Mouse (Mus musculus) layer of hippocampus, adult 9-10 months (tissue): Measurements from ENCODE around the gene Srm.

Source experiments
- DNase-seq: peaks from one replicate; pipeline ENCODE4 v3.0.0; 2022; ENCODE audit warnings: low spot score

The Srm gene

DNA sequence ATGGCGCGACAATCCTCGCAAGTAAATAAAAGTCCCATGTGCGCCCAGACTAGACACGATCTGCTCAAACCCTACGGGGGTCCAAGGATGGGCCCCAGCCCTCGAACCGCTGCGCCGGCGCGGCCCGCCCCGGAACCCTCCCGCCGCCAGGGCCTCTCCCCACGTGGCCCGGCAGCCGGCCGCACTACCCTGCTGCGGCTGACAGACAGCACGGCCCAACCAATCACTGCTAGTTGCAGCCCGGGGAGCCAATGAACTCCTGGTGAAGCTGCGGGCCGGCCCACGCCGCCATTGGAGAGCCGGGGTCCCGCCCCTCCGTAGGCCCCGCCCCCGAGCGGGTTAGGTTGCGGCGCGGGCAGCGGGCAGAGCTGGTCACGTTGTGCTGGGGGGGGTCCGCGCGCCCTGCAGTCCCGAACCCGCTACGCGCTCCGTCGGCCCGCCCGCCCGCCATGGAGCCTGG lies at the start of gene Srm:
Gene Srm (plus strand): TSS at position 333 of the 460 bp plus-strand sequence.
- DNase-seq = peak; percentile 94

DNA sequence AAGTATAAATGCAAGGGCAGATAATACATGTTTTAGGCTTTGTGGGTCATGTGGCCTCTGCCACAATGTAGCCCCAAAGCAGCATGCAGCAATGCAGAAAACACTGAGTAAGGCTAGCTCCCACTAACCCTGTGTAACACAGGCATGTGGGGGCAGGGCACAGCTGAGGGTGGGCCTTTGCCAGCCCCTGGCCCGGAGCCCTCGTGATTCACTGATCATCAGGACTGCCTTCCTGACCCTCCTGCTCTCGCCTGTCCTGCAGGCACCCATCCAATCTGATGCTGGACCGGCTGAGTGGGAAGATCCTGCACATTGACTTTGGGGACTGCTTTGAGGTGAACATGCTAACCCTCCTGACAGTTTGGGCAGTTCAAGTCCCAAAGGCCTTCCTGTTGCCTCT lies 42.2 kb upstream of the Srm start:
- no peak for DNase-seq

GRCm38 (mm10) chr4:148557766-148558165 lies 33.5 kb upstream of the Srm start:
- no peak for DNase-seq

DNA sequence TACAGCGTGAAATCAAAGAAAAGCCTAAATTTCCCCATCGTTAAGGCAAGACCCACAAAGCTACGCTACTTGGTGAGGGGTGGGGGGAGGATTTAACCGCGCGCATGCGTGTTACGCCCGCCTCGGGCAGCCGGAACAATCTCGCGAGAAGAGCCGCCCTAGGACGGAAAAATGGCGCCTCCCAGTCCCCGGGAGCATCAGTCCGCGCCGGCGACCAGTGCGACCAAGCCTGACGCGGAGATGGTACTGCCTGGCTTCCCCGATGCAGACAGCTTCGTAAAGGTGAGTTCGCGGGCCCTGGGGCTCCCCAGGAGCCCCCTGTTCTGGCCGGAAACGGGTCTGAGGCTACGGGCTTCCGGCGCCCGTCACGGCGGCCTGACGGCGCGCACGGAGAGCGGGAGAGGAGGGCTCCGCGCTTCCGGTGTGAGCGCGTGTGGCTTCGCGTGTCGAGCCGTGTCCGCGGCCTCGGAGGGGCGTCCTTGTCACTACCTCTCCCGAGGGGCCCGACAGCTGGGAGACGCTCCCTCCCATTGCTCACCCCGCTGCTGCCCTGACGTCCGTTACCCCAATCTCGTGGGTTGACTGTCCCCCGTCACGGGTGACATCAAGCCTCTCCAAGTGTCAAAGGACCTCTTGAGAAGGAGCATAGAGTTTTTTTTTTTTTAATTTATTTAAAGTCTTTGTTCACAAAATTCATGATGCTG lies 32.9 kb upstream of the Srm start, which contains the start of gene Exosc10:
Gene Exosc10 (plus strand): TSS at position 133 of the 704 bp plus-strand sequence.
- peak; percentile 71 for DNase-seq

GRCm38 (mm10) chr4:148562676-148563075 lies 28.6 kb upstream of the Srm start:
- DNase-seq = no peak

DNA sequence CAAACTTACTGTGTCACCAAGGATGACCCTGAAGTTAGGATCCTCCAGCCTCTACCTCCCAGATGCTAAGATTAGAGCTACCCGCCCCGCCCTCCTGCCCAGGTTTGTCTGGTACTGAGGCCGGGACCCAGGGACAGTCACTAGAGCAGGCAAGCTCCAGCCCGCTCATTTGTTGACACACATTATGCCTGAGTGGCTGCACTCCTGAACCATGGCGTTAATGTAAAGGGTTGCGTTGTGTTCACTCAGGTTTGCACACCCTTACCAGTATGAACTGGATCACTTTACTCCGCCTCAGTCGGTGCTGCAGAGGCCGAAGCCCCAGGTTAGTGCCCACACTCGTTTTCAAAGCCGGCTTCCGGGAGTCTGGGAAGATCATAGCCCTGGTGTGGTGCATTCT lies 27.7 kb upstream of the Srm start:
- DNase-seq = no peak

GRCm38 (mm10) chr4:148570138-148570537 lies 21.2 kb upstream of the Srm start:
- no peak for DNase-seq

DNA sequence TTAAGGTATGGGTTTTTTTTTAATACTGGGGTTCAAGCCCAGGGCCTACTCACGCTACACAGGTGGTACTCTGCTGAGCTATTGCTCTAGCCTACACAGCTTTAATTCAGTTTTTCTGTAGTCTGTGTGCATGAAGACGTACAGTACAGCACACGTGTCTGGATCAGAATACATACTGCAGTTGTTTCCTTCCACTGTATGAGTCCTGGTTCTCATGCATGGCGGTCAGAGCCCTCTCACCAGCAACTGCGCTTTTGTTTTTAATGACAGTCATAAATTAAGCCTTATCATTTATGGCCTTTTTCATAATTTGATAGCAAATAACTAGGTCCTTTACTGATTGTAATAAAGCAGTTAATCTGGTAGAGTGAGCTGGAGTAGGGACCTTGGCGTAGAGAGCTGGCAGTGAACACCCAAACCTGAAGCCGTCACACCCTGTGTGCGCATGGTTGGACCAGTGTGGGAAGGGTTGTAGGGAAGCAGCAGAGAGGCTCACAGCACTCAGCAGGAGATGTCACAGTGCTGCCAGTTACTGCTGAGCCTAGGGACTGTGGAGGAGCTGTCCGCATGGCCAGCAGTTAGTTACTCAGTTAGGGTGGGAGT lies 20.5 kb upstream of the Srm start:
- DNase-seq = no peak

DNA sequence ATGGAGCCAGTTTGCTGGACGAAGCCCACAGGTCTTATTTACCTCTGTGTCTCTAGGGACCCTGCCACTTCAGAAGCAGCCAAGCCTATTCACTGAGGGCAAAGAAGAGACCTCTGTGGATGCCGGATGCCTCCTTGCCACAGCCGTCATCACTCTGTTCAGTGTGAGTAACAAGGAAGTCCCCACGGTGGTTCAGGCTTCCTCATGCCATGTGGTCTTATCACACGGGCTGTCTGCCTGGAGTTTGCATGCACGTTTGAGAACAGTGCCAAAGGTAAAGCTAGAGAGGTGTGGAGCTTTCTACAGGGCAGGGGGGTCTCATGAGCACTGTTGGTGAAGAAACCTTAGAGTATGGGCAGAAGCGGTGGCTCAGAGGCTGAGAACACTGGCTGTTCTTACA lies 18.1 kb upstream of the Srm start:
- no peak for DNase-seq

DNA sequence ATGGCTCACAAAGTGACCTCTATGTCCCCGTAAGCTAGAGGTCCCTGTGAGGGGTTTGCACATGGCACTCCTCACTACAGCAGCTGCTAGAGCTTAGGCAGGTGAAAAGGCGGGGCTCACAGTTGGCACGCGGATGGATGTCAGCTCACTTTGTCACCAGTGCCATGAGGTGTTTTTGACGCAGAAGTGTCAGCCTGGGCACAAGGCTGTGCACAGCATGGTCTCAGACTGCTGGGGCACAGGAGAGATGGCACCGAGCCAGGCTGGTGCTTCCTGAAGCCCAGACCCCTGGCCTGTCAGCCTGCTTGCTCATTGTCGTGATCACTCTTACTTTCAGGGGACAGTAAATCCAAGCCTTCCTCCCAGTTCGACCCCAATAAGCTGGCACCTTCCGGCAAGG lies 10.5 kb upstream of the Srm start:
- no peak for DNase-seq

- no peak for DNase-seq
These were observed 9.9 kb upstream of the Srm start for GRCm38 (mm10) chr4:148581422-148581821.

GRCm38 (mm10) chr4:148583257-148583656 lies 8.0 kb upstream of the Srm start:
- no peak for DNase-seq

DNA sequence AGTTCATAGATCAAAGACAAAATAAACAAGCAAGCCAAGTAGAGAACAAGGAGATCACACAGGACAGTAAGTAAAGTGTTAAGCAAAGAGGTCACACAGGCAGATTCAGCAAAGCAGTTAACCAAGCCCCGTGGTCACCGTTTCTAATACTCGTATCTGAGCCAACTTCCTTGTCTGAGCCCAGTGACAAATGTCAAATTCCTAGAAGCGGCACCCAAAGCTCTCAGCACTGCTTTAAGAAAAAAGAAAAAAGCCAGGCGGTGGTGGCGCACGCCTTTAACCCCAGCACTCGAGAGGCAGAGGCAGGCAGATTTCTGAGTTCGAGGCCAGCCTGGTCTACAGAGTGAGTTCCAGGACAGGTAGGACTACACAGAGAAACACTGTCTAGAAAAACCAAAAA lies 4.7 kb upstream of the Srm start:
- no peak for DNase-seq

DNA sequence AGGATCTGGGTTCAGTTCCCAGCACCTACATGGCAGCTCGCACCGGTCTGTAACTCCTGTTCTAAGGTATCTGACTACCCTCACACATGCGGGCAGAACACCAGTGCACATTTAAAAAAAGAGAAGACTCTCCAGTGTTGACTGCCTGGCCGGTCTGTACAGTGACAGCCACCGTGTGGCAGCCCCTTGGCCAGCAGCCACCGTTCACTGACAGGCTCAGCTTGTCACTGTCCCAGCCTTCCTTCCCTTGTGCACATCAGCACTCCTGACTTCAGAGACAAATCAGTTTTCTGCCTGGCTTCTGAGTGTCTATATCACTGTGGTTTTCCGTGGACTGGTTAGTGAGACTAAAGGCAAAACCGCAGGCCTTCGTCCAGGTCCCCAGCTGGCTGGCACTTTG lies 2.5 kb upstream of the Srm start:
- no peak for DNase-seq

- no peak for DNase-seq
These were observed 1.7 kb upstream of the Srm start for GRCm38 (mm10) chr4:148589565-148589964.

DNA sequence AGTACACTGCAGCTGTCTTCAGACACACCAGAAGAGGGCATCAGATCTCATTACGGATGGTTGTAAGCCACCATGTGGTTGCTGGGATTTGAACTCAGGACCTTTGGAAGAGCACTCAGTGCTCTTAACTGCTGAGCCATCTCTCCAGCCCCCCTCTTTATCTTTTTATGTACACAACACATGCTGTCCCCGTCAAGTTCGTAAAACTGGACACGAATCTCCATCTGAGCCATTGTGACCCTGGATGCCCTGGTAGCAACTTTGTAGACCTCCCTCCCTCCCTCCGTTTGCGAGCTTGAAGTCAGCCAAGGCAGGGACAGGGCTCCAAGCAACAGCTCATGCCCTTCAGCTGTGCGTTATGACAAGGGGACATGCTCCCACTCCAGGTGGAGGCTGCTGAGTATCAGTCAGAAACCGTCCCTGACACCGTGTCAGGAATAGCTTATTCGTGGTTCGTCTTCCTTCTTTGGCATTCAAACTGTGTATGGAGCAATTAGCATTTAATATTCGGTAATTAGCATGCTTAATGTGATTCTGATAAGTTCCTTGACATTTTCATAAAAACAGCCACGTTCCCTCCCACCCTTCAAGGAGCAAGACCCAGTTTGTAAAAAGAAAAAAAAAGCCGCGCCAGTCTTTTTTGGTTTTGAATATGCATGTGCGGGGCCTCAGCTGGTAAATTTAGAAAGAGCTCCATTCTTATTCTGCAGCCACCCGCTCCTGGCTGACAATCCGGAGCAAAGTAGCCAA lies 707 bp upstream of the Srm start:
- DNase-seq = no peak

DNA sequence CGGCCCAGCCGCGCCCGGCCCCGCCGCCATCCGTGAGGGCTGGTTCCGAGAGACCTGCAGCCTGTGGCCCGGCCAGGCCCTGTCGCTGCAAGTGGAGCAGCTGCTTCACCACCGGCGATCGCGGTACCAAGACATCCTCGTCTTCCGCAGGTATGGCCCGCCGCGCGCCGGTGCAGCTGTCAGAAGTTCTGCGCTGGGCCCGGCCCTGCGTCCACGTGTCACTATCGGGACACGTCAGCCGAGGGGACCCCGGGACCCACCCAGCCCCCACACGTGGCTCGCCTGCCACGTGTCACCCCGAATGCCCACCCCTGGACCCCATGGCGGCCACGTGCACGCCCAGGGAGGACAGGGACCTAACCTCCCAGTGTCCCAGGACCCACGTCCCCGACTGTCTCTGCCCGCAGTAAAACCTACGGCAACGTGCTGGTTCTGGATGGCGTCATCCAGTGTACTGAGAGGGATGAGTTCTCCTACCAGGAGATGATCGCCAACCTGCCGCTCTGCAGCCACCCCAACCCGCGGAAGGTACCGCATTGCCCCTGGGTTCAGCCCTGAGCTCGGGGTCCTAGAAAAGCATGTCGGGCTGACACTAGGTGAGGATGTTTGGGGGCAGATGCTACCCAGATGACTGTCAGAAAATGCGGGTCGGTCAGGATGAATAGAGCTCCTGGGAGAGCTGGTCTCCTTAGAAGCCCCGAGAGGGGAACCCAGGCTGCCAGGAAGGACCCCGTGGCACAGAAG lies 506 bp downstream of the Srm start:
- no peak for DNase-seq

- DNase-seq = no peak
These were observed 2.7 kb downstream of the Srm start for GRCm38 (mm10) chr4:148593996-148594395.

DNA sequence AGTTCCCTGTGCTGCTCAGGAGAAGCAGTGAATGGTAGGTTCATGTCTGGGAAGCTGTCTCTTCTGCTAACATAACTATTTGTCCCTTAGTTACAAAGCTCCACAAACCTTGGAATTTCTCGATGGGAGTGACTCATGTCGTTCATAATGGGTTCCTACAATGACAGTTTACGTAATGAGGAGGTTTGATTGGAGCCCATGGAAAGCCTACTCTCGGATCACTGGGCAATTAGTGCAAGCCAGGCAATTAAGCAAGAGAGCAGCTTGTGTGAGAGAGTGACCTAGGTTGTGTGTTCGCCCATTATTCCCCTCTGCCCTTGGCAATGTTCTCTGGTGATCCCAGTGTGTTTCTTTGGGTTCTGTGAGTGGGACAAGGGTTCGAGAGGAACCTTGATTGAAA lies 4.6 kb downstream of the Srm start:
- no peak for DNase-seq

DNA sequence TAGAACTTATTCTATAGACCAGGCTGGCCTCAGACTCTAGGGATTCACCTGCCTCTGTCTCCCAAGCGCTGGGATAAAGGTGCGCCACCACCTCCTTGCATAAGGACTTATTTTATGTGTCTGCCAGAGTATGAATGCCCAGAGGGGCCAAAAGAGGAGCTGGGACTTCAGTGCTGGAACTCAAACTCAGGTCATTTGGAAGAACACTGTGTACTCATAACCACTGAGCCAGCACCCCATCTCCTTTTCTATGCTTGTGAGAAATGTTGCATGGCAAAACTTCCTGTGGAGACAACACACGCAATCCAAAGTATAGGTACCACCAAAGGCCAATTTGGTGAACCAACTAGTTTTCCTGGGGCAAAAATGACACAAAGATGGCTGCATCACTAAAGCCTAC lies 5.4 kb downstream of the Srm start:
- no peak for DNase-seq

DNA sequence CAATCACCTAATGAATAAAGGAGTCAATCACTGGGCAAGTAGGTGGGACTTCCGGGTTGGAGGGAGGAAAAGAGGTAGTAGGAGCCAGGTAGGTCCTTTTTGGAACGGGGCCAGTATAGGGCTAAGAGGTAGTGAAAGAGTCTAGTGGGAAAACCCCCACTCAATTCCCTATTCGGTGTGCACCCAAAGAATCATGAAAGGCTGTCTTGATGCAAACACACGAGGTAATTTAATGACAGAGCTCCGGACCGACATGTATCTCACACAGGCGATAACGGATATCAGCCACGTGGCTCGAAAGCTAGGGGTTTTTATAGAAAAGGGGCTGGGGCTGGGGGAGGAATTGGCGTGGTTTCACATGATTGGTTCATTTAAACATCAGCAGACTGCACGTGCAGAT lies 7.5 kb downstream of the Srm start:
- no peak for DNase-seq

DNA sequence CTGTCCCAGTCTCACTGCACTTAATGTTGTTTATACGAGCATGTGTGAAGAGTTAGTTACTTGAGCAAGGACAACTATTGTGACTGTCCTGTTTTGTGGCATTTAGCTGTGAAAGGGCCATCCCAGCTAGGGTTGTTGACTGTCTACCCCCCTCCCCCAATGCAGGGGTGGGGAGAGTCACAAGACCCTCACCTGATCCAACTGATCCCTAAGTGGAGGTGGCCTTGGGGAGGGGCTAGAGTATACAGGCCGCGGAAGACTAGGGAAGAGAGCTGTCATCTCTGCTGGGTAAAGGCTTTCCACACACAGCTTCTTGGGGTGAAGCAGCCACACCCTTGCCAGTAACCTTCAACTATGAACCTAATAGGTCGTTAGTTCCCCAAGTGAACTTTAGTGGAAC lies 9.0 kb downstream of the Srm start:
- no peak for DNase-seq

DNA sequence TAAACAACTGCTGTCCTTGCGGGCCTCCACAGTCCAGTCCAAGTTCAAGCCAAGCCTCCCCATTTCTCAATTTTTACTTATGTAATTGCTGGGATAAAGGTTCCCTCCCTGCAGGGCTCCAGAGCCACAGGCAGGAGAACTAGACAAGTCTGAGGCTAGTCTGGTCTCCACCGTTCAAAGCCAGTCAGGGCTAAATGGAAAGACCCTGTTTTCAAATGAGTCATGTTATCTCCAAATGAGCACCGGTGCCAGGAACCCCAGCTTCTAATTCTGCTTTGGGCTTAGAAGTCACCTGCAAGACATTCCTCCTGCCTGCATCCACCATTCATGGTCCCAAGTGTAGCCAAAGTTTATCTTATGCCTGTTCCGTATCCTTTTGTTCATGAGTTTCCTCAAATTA lies 10.6 kb downstream of the Srm start:
- no peak for DNase-seq
